Mouse (Mus musculus) cerebellum, adult 2 months (tissue): ENCODE data around the gene Zfyve28.

Source experiments
- CTCF ChIP-seq: fragments of 200-500 bp; IDR thresholded peaks from 2 replicates; pipeline ENCODE4 v1.5.1; 2011; ENCODE audit warnings: low read depth, mild to moderate bottlenecking, control low read depth, low read length, moderate library complexity, borderline replicate concordance; ENCODE audit not compliant: insufficient read depth
- POLR2A ChIP-seq: fragments of 200-500 bp; IDR thresholded peaks from 2 replicates; pipeline ENCODE4 v1.6.1; 2011; ENCODE audit warnings: low read length, control low read depth, borderline replicate concordance; ENCODE audit not compliant: insufficient read depth

DNA sequence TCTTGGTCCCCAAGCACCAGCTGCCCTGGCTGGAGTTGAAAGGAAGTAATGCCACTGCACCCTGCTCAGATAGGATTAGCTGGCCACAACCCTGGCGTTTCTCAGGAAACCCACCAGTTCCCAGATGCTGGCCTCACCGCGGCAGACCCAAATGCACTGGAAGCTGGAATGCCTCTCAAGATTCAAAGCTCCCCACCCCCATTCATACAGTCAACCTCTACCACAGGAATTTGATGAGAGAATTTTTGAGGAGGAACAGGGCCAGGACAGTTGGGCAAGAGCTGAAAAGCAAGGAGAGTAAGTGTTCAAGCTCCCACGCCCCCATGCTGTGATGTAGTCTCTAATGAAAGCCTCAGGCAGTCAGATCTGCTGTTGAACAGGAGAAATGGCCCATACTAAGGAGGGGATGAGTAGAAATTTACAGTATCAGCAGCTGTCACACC is 38.0 kb upstream of the Zfyve28 start:
- TF ChIP-seq CTCF (no peak), POLR2A (no peak)
